Mouse (Mus musculus) adrenal gland, postnatal 36 days (tissue): ENCODE measurements around the gene Olfr288. TPM values are rescaled to one million over a fixed set of nuclear protein-coding genes. Genes with fewer than 3 reads are reported as not detected.

Experiments used
- DNase-seq, 2 experiments: peaks; one replicate each; pipeline ENCODE4 v3.0.0; 2021; ENCODE audit warnings: mixed read lengths in 1 of 2
- long read RNA-seq, 2 experiments: library from polyadenylated mRNA; stranded (forward); transcript quantifications; one replicate each; pipeline ENCODE4 v2.0.0; 2021; ENCODE audit warnings: borderline sequencing depth in 2 of 2
- total RNA-seq, 2 experiments: library from RNA; stranded (reverse); gene quantifications; 2 replicates each; pipeline ENCODE4 v1.2.3; 2021

Gene Olfr288
- not detected for total RNA-seq
- long read RNA-seq, experiment 1, result 0 reads
- long read RNA-seq, experiment 2, result 0 reads

DNA sequence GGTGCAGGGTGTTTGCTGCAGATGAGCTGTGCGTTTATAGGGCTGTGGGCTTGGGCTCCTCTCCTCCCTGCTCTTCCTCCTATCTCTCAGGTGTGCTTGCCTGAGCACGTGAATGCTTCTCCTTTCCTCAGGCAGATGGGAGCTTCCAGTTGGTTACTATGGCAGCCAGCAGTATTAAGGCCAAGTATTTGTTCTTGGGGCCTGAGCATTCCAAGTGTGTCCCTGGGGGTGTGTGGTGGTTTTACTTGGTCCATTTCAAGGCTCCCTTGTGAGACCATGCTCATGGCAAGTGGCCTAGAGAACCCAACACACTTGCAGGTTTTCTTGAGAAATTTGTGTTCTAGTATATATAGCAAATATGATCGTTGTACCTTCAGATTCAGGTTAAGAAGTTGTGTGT lies at the start of gene Olfr288:
Gene Olfr288 (minus strand): TSS at position 101 of the 400 bp plus-strand sequence.
- no peak for DNase-seq

DNA sequence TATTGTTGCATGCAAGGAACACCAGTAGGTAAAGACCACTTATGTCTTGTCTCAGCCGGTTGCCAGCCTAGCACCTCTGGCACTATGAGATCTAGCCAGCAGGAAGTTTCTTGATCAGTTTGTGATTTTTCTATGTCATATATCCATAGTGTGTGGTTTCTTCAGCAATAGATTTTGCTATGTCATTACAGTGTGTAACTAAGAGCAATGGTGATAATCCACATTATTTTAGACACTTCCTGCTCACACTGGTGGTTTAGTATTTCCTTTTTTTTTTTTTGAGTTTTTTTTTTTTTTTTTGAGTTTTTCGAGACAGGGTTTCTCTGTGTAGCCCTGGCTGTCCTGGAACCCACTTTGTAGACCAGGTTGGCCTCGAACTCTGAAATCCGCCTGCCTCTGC lies 40.1 kb upstream of the Olfr288 start:
- DNase-seq, result no peak

DNA sequence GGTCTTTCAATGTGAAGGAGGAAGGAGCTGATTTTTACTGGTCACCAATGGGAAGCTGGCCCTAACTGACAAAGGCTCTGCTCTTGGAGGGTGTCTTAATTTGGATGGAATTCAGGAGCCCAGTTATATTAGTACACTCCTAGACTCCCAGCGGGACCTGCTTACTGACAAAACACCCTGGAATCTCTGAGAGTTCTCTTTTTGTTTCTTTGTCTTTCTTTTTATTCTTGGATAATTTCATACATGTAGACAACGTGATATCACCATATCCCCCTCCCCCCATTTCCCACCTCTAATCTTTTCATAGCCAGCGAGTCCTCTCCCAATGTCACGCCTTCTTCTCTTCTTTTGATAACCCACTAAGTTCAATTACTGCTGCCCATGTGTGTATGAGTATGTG lies 39.0 kb upstream of the Olfr288 start, which contains the start of gene Olfr286:
Gene Olfr286 (minus strand): TSS at position 101 of the 400 bp plus-strand sequence.
- no peak for DNase-seq

DNA sequence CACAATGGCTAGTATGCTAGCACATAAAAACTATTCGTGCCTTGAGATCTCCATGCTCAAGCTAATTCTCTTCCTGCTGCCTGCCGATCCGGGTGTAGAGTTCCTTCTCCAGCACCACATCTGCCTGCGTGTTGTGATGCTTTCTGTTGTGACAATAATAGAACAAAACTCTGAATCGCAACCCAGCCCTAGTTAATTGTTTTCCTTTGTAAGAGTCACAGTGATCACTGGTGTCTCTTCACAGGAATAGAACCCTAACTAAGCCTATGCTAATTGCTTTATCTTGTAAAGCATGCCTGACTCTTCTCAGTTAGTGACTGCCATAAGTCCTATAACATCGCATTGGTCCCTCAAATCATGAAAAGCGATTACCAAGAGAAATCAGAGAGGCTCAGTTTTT lies 30.8 kb upstream of the Olfr288 start:
- DNase-seq, result no peak

DNA sequence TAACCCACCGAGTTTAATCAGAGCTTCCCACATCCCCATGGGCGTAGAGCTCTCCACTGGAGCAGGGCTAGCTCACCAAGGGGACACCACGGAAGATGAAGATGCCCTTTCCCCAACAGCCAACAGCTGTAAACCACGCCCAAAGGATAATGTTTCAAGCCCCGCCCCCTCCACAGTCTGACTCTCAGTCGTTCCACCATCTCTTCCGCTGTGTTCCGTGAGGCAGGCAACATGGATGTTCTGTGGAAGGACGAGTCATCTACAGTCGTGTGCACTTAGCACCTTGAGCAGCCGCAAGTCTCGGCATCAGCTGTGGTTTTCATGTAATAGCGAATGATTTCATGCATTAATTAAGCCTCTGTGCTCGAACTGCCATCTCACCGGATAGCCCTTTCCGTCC lies 30.3 kb upstream of the Olfr288 start:
- DNase-seq, result peak in 1 of 2 experiments; percentile 6

DNA sequence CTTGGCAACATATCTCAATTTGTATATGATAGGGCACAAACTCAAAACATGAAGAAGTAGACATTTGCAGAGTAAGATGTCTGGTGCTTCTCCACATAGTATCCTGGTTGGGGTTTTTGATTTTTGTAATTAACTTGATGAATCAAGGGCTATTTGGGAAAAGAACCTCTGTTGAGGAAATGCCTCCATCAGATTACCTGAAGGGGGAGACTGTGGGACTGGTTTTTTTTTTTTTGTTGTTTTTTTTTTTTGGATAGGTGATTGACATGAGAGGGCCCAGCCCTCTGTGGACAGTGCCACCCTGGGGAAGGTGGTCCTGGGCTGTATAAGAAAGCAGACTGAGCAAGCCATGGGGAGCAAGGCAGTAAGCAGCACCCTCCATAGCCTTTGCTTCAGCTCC lies 27.0 kb upstream of the Olfr288 start:
- no peak for DNase-seq

DNA sequence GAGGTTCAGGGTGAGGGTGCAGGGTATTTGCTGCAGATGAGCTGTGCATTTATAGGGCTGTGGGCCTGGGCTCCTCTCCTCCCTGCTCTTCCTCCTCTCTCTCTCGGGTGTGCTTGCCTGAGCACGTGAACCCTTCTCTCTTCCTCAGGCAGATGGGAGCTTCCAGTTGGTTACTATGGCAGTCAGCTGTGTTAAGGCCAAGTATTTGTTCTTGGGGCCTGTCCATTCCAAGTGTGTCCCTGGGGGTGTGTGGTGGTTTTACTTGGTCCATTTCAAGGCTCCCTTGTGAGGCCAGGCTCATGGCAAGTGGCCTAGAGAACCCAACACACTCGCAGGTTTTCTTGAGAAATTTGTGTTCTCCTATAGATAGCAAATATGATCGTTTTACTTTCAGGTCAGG lies 25.5 kb upstream of the Olfr288 start, which contains the start of the genes Gm44579 and Olfr287:
Gene Gm44579 (minus strand): TSS at position 101 of the 400 bp plus-strand sequence.
Gene Olfr287 (minus strand): TSS at position 180 of the 400 bp plus-strand sequence.
- peak in 1 of 2 experiments; percentile 3 for DNase-seq

DNA sequence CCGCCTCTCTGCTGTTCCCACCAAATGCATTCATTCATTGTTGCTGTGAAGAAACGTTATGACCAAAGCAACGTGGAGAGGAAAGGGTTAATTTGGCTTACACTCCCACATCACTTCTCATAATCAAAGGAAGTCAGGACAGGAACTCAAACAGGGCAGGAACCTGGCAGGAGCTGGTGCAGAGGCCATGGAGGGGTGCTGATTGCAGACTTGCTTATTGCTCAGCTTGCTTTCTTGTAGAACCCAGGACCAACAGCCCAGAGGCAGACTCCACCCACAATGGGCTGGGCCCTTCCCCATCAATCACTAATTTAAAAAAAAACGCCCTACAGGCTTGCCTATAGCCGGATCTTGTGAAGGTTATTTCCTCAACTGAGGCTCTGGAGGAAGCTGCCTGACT lies 18.8 kb upstream of the Olfr288 start:
- no peak for DNase-seq

DNA sequence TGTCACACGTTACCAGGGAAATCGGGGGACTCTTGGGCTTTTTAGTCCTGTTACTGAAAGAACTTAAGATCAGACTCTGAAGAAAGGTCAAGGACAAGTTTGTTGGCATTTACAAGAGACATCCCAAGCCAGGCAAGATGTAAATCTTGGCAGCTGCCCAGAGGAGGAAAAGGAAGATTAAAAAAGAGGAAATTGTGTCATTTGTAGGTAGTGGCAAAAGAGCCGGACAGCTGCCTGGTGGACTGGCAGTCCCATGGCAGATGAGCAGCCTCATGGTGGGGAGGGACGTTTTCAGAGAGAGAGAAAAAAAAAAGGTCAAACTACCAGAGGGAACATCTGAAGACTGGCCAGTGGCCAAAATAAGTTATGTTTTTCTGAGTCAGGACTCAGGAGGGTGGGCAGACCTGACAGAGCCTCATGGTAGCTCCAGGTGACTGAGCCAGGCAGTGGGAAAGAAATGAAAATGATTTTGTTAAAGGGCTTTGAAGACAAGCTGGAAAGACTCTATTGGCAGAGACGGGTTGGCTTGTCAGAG lies 18.1 kb upstream of the Olfr288 start:
- peak; percentile 10 to 34 for DNase-seq

DNA sequence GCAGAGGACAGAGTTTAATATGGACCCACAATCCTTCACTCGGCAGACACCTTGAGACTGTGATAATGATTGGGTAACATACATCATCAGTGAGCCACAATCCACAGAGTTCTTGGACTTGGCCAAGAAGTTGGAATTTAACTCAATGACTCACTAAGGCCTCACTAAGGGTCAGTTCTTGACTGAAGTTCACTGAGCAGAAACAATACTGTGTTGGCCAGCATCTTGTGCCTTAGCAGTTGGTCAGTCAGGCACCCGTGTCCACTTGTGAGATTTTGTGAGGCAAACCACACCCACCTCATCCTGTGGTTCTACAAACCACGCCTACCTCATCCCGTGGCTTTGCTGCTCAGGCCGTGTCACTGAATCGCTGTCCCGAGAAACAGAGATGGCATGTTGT lies 14.3 kb upstream of the Olfr288 start:
- no peak for DNase-seq

DNA sequence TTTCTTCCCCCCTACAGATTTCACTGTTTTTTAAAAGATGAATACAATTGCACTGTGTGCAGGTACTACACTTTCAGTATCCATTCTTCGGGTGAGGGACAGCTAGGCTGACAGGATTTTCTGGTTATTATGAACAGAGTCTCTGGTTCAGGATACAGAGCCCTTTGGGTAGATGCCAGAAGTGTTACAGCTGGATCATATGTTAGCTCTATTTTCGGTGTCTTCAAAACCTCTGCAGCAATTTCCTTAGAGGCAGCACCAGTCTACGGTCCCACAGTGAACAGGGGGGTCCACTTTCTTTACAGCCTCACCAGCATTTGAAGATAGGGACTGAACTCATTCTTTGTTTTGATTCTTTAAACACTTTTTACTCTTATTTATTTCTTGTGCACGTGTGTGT lies 10.9 kb downstream of the Olfr288 start:
- DNase-seq, result no peak

DNA sequence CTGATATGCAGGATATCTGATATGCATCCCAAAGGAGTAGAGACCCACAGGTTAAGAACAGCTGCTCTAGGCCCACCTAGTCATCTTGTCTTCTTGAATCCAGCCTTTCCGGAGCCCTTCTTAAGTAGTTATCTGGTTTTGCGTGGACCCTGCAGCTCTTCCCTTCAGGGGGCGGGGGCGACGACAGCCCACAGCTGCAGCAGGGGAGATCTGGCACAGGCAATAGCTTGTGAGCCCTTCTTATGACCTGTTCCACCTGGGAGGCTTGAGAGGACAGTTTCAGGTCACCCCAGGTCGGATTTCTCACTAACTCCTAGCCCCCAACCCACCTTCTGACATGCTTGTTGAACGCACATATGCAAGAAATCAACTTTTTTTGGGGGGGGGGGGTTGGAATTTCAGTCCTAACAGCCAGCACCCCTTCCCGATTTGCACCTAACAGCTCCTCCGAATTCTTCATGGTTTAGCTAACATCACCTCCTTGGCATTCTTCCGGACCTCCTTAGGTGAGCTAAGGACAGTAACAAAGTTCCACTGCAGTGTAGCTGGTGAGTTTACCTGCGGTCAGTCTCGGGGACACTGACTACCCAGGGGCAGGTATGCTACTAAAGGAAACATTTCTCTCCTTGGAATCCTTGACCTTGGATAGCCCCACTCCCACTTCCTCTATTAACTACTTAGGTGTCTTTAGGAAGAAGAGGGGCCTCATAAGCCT lies 13.3 kb downstream of the Olfr288 start:
- no peak for DNase-seq

DNA sequence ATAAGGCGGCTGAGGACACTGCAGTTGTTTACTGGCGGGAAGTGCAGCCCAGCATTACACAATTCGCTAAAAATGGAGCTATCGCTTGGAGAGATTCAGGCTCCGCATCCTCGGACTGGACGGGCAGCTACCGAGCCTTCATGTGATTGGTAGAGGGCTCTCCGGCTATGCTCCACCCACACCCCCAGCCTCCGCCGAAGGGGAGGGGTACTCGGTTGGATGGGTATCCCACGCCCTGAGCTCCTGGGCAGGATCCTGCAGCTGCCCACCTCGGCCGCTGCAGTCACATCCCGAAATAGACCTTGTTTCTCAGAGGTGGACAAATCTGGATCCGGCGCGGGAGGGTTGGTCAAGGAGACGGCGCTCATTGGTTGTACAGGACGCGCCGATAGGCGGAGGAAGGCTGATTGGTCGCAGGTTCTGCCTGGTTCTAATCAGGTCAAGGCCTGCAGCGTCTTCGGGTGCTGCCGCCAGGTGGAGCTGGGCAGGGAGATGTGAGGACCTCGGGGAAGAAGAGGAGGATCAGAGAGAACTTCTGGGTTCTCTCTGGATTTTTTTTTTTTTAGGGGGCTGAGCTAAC lies 14.1 kb downstream of the Olfr288 start:
- DNase-seq, result peak; percentile 92 to 94

DNA sequence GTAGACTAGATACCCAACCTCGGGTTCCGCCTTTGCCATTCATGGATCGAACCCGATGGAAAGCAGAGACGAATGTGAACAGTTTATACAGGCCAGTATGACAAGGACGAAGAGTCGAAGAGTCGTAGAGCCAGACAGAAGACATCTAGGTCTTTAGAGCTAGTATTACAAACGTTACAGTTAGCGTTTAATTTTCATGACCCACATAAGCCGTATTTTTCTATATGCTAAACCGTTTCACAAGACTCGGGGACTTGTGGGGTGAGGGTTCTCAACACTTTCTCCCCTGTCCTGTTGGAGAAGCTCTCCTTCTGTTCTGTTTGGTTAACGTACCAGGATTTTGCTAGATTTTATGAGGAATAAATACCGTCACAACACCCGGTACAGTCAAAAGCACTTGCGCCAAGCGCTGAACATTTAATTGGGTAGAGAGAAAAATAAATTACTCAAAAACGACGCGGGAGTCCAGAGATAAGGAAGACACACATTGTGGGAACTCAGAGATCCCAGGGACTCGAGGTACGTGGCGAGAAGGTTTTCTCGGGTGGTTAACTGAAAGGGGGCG lies 14.7 kb downstream of the Olfr288 start:
- DNase-seq, result no peak

DNA sequence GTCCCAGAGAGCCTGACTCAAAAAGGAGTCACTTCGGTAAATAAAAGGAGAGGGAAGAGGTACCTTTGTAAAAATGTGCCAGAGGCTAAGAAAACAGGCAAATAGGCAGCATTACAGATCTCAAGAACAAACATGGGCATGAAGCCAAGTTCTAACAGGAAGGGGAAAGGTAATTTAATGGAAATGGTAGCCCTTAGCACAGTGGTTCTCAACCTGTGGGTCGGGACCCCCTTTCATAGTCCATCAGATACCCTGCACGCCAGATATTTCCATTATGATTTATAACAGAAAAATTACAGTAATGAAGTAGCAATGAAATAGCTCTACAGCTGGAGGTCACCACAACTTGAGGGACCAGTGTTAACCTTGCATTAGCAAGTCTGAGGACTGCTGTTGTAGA lies 18.0 kb downstream of the Olfr288 start:
- DNase-seq, result no peak

DNA sequence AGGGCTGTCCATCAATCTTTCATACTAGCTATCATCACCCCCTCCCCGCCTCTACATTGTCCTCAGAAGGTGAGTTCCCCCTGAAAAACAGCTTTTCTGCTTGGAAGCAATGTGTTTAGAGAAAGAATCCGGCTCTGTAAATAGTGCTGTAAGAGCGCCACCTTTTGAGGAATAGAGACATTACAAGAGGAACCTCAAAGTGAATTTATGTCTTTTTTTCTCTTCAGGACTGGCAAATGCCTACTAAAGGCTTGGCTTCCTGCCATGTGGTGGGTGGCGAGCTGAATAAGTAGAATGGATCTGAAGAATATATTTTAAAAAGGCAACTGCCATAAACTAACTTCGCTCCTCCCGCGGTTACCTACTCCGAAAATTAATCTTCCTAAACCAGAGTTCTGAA lies 21.5 kb downstream of the Olfr288 start:
- peak in 1 of 2 experiments; percentile 34 for DNase-seq

DNA sequence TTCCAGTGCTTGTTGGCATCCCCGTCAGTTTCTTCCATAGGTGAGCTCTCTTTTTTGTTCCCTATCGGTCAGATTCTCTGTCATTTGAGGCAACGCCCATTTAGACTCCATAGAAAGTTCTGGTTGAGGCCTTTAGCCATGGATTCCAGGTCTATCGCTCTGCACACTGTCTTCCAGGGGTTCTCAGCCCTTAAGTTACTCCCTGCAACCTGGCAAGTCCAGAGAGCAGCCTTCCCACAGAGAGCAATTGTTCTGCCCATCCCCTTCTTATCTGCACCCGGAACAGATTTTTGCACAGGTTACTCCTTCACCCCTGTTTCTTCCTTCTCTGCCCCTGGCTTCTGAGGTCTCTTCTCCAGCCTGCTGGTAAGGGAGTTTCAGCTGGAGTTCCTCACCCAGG lies 23.2 kb downstream of the Olfr288 start:
- DNase-seq, result no peak

DNA sequence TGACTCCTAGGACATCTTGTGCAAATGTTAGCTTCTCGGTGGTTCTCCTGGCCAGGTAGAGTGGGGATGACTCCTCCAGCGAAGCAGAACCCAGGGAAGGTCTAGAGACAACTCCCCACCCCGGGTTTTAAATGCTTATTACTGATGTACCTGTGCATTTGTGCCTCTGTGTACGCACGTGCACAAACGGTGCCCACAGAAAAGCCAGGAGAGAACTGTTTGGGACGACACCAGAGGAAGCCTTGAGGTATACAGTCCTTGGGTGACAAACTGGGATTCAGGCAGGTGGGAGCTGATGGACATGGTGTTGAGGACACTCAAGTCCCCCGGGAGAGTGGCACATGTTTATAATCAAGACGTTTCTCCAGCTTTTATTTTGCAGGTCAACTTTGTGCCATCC lies 24.4 kb downstream of the Olfr288 start:
- DNase-seq, result no peak

DNA sequence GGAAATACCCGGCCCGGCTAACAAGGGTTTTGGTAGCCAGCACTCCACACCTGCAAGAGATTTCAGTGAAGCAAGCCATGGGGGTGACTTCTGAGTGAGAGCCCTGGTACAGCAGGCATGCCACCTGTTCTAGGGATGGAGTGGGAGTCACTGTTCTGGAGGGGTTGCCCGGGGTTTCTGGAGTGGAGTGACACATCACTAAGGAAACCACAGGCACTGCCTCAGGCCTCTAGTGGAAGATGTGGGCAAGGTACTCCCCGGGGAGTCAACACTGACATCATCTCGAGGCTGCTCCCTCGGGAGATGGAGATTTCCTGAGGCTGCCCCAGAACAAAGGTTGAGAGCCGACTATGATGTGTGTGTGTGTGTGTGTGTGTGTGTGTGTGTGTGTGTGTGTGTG lies 25.0 kb downstream of the Olfr288 start:
- peak in 1 of 2 experiments; percentile 19 for DNase-seq

DNA sequence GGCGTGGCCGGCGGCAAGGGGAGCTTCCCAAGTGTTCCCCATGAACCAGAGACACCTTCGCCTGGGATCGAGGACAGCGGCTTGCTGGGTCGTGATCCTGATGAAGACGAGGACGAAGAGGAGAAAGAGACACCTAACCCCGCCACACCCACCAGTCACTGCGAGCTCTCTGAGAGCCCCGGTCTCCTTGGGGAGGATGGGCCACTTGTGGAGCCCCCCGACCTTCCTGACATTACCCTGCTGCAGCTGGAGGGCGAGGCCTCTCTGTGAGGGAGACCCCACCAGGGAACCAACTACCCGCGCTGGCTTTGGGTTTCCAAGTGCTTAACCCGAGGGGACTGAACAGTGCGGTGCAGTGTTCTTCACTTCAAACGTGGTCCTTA lies 26.7 kb downstream of the Olfr288 start:
- DNase-seq, result no peak

DNA sequence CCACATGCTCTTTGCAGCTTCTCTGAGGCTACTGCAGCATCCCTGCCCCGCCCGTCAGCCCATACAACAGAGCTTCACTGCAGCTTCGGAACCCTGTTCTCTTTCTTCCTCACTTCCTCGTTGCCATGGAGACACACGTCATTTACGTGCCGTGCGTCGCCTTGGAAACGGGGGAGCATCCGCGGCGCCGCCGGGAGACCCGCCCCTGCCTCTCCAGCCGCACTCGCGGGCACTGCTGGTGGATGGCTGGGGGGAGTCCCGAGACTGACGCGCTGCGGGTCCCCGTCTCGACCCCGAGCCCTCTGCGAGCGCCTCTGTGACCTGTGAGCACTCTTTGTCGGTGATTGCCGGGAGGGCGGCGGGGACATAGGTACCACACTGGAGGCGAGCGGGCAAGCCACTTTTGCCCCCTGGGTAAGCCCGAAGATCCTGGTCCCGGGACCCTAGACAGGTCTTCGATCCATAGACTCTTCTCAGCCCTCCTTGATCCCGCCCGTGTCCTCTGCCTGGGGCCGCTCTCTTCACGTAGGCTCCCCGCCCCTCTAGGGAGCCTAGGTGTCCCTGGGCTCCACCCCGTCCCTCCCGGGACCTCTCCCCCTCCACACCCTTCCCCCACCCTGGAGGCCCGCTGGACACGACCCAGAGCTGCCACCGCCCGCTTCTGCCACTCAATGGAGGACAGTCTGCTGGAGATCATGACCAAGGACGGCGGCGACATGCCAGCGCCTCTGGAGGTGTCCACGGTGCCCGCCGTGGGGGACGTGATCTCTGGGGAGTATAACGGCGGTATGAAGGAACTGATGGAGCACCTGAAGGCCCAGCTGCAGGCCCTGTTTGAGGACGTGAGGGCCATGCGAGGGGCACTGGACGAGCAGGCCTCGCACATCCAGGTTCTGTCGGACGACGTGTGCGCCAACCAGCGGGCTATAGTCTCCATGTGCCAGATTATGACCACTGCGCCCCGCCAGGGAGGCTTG lies 27.4 kb downstream of the Olfr288 start:
- peak; percentile 82 to 84 for DNase-seq
